Mouse (Mus musculus) kidney, adult 2 months (tissue): ENCODE data around the gene Scgb2a2.

ENCODE experiments used
- CTCF ChIP-seq: fragments of 200-500 bp; conservative IDR thresholded peaks from 2 replicates; pipeline ENCODE4 v1.5.1; 2011; ENCODE audit warnings: low read depth, mild to moderate bottlenecking, control low read depth, low read length, moderate library complexity, mixed read lengths; ENCODE audit not compliant: insufficient read depth, insufficient read length
- POLR2A ChIP-seq: fragments of 200-500 bp; IDR thresholded peaks from one replicate; pipeline ENCODE4 v1.6.1; 2011; ENCODE audit warnings: low read depth, low read length, control low read depth

- TF ChIP-seq CTCF, result no peak
- TF ChIP-seq POLR2A, result no peak
Observed at GRCm38 (mm10) chr19:9898339-9899066, 51.1 kb downstream of the Scgb2a2 start.
